Mouse (Mus musculus) cerebellum, postnatal 10 days (tissue): ENCODE measurements around the gene Sema6c.
"Not testable (repeated sequence)": the region's sequence is repeated elsewhere in the genome, so short reads cannot be mapped to it uniquely, and the experiment has no call there.

ENCODE experiments used
- DNase-seq, 2 experiments: peaks; one replicate each; pipeline ENCODE4 v3.0.0; 2021; ENCODE audit warnings: mixed read lengths in 2 of 2

Gene Sema6c

GRCm38 (mm10) chr3:95159987-95160963 lies at the start of gene Sema6c:
Gene Sema6c, plus strand, starts transcription at chr3:95160457.
- DNase-seq: peak; percentile 95 to 96

GRCm38 (mm10) chr3:95110911-95111726 lies 49.1 kb upstream of the Sema6c start, which contains the start of gene Vps72:
Gene Vps72, plus strand, starts transcription at chr3:95111022.
- DNase-seq: peak; percentile 90 to 93

- no peak for DNase-seq
Observed at GRCm38 (mm10) chr3:95112760-95113159, 47.5 kb upstream of the Sema6c start.

DNA sequence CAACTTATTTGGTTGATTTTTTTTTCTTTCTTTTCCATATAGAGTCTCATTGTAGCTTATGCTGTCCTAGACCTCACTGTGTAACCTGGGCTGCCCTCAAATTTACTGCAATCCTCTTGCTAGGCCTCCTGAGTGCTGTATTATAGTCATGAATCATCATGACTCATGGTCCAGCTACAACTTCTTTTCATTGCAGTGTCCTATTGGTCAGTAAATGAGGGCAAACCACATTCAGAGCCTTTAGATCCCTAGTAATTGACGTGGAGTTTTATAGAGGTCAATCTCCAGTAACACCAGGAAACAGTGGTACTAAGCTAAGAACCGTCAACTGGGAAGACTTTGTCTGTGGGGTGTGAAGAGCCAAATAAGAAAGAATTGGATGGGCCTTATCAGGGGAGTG lies 42.5 kb upstream of the Sema6c start:
- no peak for DNase-seq

- no peak for DNase-seq
Observed at GRCm38 (mm10) chr3:95121580-95121979, 38.7 kb upstream of the Sema6c start.

- DNase-seq: peak; percentile 45 to 60
Observed at GRCm38 (mm10) chr3:95124246-95124645, 36.0 kb upstream of the Sema6c start, which contains the start of gene Tmod4. Gene Tmod4, plus strand, starts transcription at chr3:95124476.

DNA sequence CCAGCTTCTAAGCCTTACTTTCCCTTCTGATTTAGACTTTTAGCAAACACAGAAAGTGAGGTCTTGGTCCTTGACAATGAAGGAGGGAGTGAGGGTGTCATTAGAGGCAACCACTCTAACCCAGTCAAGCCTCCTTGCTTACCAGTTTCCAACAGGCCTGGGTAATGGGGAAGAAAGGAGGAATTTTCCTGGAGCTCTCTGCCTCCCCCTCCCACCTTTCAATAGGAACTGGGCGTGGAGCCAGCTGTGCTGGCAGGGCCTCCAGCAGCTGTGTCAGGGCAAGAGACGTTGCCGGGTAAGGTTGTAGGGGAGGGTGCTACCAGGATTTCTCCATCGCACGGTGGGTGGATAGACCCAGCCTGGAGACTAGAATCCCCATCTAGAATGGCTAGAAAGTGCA lies 35.3 kb upstream of the Sema6c start:
- DNase-seq: peak; percentile 63 to 71

DNA sequence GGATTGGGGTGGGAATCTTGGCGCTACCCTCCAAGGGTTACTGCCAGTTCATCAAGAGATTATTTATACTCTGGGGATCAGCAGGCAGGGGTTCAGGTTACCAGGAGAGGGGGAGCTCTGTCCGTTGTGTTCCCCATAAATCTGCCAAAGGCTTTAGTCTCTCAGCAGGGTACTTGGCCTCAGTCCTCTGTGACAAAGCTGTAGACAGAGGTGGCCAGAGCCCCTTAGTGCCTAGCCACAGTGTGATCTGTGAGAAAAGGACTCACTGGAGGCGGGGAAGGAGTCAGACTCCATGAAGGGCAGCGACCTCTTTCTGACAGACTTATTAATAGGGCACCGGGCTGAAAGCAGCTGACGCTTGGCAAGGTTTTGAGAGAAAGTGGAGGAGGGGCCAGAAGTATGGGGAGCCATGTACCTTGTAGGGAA lies 31.0 kb upstream of the Sema6c start:
- peak; percentile 77 to 82 for DNase-seq

- DNase-seq: no peak
Observed at GRCm38 (mm10) chr3:95130081-95130480, 30.2 kb upstream of the Sema6c start.

DNA sequence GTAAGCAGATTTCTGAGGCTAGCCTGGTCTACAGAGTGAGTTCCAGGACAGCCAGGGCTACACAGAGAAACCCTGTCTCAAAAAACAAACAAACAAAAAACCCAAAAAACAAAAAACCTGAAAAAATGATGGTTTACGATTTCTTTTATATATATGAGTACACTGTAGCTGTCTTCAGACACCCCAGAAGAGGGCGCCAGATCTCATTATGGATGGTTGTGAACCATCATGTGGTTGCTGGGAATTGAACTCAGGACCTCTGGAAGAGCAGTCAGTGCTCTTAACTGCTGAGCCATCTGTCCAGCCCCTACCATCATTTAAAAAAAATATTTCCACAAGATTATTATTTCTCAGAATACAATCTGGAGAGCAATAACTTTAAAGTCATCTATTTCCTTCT lies 27.9 kb upstream of the Sema6c start:
- not testable (repeated sequence) for DNase-seq

GRCm38 (mm10) chr3:95133176-95133575 lies 27.1 kb upstream of the Sema6c start:
- no peak for DNase-seq

DNA sequence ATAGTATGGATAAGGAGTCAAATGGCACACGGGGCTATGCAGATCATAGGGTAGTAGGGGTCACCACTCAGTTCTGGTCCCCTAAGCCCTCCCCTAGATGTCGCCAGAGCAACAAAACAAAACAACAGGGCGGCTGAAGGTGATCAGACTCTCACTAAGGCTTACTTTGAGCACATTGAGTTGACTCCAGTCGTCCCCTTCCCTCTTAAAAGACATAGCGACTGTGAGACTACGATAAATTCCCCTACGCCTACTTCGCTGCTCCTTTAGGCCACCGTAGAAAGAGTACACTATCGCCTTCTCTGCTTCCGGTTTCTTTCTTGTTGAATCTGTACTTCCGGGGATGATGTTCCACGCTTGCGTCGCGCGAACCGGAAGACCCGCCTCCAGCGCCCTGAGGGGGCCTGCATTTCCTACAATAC lies 26.6 kb upstream of the Sema6c start, which contains the start of the genes Scnm1 and Lysmd1:
Gene Scnm1, minus strand, starts transcription at position 332 of the 422 bp plus-strand sequence.
Gene Lysmd1, plus strand, starts transcription at position 409 of the 422 bp plus-strand sequence.
- peak; percentile 91 to 94 for DNase-seq

DNA sequence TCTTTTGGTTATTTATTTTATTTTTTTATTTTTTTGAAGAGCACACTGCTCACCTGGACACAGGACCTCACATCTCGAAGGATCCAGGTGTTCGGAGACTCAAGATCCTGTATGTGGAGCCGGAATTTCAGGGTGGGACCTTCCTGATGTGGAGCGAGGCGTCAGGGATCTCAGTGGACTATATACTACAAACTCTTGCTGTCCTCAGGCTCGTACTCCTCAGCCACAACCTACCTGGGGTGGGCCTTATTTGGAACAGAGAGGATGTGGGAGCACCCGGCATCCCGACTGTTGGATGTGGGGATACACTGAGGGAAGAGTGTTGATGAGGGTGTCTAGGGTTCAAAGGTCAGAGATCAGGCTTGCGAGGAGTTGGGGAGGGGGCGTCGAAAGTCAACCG lies 26.1 kb upstream of the Sema6c start:
- not testable (repeated sequence) for DNase-seq

DNA sequence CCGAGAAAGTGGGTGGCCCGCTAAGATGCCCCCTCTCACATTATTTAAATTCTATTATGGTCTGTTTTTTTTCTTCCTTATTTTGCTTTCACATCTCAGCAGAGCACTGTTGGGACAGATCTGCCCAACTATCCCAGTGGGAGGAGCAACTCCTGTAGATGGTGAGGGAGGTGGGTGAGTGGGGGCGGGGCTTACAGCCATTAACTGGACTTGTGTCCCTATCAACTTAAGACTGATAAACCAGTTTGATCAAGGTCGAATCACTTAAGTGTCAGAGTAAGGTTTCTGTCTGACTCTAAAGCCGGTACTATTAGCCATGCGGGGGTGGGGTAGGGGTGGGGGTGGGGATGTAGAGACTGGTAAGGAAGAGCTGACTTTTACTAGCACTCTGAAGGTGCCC lies 25.2 kb upstream of the Sema6c start:
- DNase-seq: peak; percentile 67 to 68

GRCm38 (mm10) chr3:95135433-95136052 lies 24.7 kb upstream of the Sema6c start:
- no peak for DNase-seq

GRCm38 (mm10) chr3:95136336-95136735 lies 23.9 kb upstream of the Sema6c start:
- DNase-seq: no peak

DNA sequence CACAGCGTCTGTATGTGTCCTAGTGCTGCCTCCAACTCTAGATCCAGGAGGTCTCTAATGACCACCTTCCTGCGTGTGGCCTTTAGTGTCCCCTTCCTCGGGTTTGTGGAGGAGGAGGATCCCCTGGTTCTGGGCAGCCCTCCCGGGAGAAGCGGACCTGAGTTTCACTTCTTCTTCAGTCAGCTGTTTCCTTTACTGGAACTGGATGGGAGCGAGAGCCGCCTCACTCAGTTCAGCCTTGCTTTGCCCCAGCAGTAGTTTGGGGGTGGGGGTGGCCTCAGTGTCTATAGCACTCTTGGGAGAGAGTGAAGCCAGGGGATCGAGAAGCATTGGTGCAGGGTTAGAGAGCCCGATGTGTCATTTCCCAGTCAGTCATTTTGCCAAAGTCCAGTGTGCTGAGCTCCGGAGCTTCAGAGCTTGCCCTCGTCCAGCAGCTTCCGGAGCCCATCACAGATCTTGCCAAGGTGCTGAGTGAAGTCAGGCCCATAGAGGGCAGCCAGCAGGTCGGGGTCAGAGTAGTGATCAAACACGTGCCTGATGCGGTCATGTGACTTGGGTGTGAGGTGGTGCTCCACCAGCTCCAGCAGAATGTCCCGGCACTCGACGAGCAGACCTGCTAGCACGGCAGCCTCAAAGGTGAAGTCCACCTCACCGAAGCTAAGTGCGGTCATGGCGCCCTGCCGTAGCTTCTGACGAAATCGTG lies 20.5 kb upstream of the Sema6c start:
- DNase-seq: no peak

DNA sequence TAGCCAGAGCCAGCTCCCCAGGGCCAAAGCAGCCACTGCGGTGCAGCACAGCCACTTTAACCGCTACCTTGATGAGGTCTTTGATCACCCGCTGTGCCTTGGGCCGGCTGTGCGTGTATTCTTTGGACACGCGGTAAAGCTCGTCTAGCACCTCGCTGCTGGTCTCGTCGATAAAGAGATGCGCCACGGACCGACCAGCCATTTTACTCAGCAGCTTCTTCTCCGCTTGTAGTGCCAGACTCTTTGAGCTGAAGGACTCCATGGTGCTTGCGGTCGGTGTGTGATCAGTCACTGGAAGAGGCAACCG lies 20.0 kb upstream of the Sema6c start:
- DNase-seq: no peak

- no peak for DNase-seq
Observed at GRCm38 (mm10) chr3:95140795-95141194, 19.5 kb upstream of the Sema6c start.

DNA sequence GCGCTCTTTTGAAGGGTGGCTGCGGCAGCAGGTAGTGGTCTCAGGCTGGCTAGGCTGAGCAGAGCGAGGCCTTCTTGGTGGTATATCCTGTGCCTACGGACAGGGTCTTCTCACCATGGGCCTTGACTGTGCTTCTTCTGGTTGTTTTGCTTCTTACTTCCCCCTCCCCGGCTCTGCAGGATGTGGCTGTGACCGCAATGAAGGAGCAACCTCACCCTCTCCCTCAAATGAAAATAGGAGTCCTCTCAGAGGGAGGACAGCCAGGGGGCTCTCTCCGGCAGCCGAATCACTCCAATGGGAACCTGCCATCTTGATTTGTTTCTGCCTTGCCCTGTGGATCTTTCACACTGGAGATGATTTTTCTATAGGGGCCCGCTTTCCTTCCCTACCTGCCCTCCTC lies 18.8 kb upstream of the Sema6c start:
- DNase-seq: no peak

DNA sequence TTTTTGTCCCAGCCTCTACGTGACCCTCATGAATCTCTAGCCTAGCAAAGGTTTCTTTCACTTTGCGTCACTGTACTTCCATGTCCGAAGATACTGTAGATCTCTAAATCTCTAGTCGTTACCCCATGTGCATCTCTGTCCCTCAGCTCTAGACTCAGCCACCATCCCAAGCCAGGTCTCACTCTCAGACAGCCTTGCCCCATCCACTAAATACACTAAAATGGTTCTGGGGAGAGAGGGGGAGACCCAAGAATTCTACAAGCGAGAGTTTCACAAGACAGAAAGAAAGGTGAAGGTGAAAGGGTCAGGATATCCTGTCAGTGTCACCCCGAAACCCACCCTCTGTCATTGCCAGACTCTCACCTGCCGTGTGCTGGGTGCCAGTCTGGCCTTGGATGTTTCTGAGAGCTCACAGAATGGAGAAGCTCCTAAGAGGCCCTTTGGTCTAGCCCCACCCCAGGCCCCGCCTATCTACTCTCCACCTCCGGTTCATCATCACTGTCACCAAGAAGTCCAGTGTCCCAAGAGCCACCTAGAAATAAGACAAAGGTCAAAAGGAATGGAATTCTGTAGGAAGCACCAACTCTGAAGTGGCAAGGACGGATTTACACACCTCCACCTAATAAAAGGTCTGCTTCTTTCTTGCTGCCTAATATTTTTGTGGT lies 18.2 kb upstream of the Sema6c start, which contains the start of gene Tnfaip8l2:
Gene Tnfaip8l2, minus strand, starts transcription at position 409 of the 665 bp plus-strand sequence.
- DNase-seq: peak in 1 of 2 experiments; percentile 25
